Mouse (Mus musculus) urinary bladder, adult 2 months (tissue): ENCODE measurements at regions not wholly inside any gene's neighbourhood (a gene's known extent, or its start where the extent isn't known, plus 50 kb on each side); places are given as distances from the start of the nearest gene placed in this dataset.
"Not testable (repeated sequence)": the region's sequence is repeated elsewhere in the genome, so short reads cannot be mapped to it uniquely, and the experiment has no call there.

ENCODE experiments used
- DNase-seq: peaks from one replicate; pipeline ENCODE4 v3.0.0; 2022; ENCODE audit warnings: low spot score

DNA sequence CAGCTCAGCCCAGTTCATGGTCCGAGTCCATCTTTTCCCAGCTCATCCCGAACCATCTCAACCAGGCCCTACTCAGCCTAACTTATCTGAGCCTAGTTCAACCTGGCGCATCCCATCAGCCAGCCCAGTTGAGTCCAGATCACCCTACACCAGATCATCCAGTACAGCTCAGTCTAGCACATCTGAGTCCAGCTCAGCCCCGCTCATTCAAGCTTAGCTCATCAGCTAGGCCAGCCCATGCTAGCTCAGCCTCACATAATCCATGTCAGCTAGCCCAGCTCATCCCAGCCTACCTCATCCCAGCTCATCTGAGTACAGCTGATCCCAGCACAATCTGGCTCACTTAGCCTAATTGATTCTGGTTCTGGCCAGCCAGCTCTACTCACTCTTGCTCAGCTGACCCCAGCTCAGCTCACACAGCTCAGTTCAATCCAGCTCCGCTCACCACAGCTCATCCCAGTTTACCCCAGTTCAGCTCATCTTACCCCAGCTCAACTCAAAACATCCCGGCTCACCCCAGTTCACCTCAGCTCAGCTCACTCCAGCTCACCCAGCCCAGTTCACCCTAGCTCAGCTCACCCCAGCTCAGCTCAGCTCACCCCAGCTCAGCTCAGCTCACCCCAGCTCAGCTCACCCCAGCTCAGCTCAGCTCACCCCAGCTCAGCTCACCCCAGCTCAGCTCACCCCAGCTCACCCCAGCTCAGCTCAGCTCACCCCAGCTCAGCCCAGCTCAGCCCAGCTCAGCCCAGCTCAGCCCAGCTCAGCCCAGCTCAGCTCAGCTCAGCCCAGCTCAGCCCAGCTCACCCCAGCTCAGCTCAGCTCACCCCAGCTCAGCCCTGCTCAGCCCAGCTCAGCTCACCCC is 65.3 kb upstream of the Adam6b start:
- DNase-seq, result no peak

DNA sequence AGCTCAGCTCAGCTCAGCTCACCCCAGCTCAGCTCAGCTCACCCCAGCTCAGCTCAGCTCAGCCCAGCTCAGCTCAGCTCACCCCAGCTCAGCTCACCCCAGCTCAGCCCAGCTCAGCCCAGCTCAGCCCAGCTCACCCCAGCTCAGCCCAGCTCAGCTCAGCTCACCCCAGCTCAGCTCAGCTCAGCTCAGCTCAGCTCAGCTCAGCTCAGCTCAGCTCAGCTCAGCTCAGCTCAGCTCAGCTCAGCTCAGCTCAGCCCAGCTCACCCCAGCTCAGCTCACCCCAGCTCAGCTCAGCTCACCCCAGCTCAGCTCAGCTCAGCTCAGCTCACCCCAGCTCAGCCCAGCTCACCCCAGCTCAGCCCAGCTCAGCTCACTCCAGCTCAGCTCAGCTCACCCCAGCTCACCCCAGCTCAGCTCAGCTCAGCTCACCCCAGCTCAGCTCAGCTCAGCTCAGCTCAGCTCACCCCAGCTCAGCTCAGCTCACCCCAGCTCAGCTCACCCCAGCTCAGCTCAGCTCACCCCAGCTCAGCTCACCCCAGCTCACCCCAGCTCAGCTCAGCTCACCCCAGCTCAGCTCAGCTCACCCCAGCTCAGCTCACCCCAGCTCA is 64.6 kb upstream of the Adam6b start:
- not testable (repeated sequence) for DNase-seq

DNA sequence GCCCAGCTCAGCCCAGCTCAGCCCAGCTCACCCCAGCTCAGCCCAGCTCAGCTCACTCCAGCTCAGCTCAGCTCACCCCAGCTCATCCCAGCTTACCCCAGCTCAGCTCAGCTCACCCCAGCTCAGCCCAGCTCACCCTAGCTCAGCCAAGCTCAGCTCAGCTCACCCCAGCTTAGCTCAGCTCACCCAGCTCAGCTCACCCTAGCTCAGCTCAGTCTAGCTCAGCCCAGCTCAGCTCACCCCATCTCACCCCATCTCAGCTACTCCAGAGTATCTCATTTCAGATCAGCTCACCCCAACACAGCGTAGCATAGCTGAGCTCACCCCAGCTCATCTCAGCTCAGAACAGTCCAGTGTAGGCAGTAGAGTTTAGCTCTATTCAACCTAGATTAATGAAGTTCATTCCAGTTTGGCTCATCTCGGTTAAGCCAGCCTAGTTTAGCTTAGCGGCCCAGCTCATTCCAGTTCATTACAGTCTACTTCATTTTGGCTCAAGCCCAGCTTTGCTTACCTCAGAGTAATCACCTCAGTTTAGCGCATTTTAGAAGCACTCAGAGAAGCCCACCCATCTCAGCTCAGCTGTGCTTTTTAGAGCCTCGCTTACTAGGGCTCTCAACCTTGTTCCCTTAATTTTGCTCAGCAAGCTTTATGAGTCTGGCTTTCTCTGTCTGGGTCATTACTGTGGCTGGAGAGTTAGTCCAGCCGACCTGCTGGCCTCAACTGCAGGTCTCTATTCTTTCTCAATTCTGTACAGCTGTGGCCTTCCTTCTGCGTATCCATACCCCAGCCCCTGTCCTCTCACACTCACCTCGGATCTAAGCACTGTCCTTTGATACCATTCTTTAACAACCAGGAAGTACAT is 63.9 kb upstream of the Adam6b start:
- DNase-seq, result no peak

DNA sequence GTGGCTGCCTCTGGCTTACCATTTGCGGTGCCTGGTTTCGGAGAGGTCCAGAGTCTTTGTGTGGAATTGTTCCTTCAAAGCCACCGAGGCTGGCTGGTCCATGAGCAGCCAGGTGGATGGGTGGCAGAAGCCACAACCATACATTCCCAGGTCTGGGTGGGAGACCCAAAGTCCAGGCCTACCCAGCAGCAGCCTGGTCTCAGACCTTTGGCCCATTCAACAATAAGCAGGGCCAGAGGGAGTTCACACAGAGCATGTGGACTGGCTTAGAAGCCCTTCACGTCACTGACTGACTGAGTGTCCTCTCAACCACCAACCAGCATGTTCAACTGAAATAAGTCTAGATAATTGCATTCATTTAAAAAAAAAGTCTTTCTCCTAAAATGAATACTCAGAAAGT is 62.7 kb upstream of the Adam6b start:
- no peak for DNase-seq

DNA sequence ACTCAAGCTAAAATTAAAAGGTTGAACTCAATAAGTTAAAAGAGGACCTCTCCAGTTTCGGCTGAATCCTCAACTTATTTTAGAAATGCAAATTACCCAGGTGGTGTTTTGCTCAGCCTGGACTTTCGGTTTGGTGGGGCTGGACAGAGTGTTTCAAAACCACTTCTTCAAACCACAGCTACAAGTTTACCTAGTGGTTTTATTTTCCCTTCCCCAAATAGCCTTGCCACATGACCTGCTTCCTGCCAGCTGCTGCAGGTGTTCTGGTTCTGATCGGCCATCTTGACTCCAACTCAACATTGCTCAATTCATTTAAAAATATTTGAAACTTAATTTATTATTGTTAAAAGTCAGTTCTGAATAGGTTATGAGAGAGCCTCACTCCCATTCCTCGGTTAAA is 62.0 kb upstream of the Adam6b start:
- DNase-seq, result no peak

DNA sequence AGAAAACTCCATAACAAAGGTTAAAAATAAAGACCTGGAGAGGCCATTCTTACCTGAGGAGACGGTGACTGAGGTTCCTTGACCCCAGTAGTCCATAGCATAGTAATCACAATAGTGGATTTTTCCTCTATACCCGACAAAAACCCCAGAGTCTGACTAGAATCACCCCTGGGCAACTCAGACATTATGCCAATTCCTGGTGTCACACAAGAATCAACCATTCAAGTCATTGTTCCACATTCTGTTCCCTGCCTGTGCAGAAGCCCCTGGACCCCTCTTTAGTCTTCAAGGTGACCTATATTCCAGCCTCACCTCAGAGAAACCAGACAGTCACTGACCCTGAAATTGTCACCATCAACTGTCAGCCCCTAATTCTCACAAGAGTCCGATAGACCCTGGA is 60.9 kb upstream of the Adam6b start:
- DNase-seq, result no peak

DNA sequence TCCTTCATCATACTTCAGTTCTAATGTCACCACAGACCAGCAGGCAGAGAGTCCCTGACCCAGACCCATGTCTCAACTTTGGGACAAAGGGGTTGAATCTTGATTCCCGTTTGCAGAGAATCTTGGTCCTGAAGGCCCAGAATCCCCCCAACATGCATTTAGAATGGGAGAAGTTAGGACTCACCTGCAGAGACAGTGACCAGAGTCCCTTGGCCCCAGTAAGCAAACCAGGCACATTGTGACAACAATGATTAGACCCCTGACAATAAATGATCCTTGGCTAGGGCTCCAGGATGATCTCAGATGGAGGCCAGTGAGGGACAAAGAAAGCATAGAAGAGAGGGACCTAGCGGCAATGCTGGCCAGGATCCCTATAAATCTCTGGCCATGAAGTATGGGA is 60.4 kb upstream of the Adam6b start:
- DNase-seq, result no peak

DNA sequence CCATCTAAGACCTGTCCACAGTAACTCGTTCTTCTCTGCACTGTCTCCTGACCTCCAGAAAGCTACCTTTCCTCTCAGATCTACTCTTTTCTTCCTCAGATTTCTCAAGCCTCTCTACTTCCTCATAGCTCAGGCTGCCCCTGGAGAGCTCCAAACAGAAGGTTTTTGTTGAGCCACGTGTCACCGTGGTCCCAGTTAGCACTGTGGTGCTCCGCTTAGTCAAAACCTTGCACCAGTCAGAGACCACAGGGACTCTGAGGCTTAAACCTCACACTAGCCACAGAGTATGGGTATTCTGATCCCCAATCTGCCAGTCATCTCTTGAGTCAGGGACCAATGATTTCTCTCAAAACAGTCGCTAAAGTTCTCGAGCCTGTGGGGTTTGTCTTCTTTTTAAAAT is 59.0 kb upstream of the Adam6b start:
- DNase-seq, result no peak
